Mouse (Mus musculus): ENCODE data around the gene Rnf38. TPM values are rescaled to one million over a fixed set of nuclear protein-coding genes. Genes with fewer than 3 reads are reported as not detected.

Gene Rnf38
- polyA plus RNA-seq, 1 experiment: 2.1 TPM

DNA sequence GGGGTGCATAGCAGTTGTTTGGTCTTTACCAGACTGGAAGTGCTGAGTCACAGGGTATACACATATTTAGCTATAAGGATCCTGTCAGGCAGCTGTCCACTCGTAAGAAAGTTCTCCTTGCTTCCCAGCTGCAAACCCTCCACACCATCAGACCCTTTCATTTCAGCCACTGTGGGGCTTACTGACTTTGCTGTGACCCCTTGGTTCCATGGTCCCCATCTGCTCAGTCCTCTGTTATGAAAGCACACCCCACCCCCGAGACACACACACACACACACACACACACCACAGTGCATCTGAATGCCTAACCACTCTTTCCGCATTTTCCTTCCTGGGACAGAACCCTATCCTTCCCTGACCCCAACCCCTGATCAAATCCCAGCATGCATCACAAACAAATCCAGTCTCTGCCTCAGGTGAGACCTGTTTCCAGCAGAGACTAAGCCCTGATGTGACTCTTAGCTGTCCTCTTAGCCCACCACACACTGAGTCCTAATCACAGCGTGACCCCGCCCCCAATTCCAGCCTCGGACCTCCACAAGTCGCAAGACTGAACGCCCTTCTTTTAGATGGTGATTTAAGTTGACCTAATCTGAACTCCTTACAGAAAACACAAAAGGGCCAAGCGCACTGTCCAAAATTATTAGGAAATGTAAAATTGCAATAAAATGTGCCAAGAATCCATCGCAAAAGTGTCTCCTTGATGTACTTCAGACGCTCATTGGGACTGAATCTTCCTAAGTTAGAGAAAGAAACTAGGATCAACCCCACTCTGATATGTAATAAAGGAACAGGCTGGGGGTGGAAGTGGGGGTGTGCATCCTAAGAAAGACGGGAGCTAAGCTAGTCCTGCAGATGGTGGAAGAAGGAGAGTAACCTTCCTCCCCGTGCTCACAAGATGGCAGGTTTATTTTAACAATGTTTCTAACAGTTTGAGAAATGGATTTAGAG lies 18.7 kb upstream of the Rnf38 start:
- Histone ChIP-seq H3K4me1 (ENCODE audit: control insufficient read depth) (peaks cover 15% of the 10 kb centered on the region), H3K9me3 (ENCODE audit: control insufficient read depth, low read length) (no peaks in the 10 kb centered on the region), H3K27me3 (ENCODE audit: control insufficient read depth) (peaks cover 58% of the 10 kb centered on the region), H3K36me3 (ENCODE audit: control insufficient read depth) (no peaks in the 10 kb centered on the region), H3K4me3 (replicated peaks) (no peak overlapping the region)
- TF ChIP-seq GATA1 (IDR thresholded peaks at IDR 0.05; ENCODE audit: low read length): no peak
- no peak for TF ChIP-seq TAL1 (IDR thresholded peaks at IDR 0.05; ENCODE audit: low read length)

DNA sequence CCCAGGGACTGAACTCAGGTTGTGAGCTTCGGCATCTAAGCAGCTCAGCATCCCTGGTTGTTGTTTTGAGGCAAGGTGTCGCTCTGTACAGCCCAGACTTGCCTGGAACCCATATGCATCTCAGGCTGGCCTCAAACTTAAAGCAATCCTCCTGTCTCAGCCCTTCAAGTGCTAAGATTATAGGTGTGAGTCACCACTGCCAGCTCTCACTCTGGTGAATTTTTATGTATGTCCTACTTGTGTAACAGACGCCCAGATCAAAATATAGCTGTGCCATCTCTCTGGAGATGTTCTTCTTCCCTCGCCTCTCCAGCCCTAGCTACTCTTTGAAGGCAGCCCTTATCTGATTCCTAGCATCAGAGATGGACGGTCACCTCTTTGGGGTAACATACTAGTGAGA lies 17.9 kb upstream of the Rnf38 start:
- TF ChIP-seq TAL1 (IDR thresholded peaks at IDR 0.05; ENCODE audit: low read length): no peak
- TF ChIP-seq GATA1 (IDR thresholded peaks at IDR 0.05; ENCODE audit: low read length): no peak
- Histone ChIP-seq H3K4me3 (replicated peaks) (no peak overlapping the region), H3K9me3 (ENCODE audit: control insufficient read depth, low read length) (no peaks in the 10 kb centered on the region), H3K36me3 (ENCODE audit: control insufficient read depth) (no peaks in the 10 kb centered on the region), H3K27me3 (ENCODE audit: control insufficient read depth) (peaks cover 63% of the 10 kb centered on the region), H3K4me1 (ENCODE audit: control insufficient read depth) (peaks cover 15% of the 10 kb centered on the region)

DNA sequence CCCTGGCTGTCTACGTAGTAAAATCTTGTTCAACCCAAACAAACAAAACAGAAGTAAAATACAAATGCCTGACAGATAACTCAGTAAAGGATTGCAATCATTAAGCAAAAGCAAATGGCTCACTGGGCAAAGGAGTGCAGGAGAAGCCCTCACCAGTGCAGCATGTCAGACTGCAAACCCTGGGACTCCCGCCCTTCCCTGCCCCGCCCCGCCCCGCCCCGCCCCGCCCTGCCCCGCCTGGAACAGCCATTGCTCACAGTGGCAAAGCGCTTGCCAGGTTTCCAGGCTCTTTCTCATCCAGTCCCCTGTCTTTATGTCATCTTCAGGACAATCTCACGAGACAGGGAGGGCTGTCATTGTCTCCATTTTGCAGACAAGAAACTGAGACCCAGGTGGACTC lies 16.1 kb upstream of the Rnf38 start:
- no peak for TF ChIP-seq GATA1 (IDR thresholded peaks at IDR 0.05; ENCODE audit: low read length)
- TF ChIP-seq TAL1 (IDR thresholded peaks at IDR 0.05; ENCODE audit: low read length): no peak

DNA sequence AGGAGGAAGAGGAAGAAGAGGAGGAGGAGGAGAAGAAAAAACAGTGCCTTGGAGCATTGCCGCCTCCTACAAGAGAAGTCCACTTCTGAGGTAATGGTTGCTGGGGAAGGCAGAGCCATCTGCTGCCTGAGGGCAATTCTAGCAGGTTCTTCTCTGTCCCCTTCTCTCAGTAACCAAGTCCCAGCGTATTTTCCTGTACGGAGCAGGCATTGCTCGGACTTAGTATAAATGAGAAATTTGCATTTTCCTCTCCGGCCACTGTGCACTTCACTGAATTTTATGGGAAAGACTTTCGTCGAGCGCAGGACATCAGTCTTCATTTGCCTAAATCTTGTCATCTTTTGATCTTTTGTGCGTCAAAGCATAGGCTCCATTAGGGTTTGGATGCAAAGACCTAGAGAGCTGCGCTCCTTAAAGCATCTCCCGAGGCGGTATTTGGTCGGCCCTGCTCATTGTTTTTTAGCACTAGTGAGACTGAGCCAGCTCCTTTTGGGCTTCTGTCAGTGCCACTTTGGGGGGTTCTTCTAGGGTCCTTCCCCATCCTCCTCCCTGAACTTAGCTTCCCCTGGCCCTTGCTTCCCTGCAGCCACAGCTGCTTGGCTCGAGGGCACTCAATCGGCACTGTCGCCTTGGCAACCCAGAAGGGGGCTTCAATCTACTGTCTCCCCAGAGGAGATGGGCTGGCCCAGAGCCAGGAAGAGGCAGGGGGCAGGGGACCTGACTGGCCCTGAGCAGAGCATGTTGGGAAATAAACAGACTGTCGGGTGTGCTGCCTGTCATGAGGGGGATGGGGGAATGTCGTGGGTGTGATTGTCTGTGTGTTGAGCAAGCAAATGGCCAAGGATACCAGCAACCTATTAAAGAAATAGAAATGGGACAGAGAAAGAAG lies 13.7 kb upstream of the Rnf38 start:
- Histone ChIP-seq H3K4me1 (ENCODE audit: control insufficient read depth) (peaks cover 15% of the 10 kb centered on the region), H3K36me3 (ENCODE audit: control insufficient read depth) (no peaks in the 10 kb centered on the region), H3K9me3 (ENCODE audit: control insufficient read depth, low read length) (no peaks in the 10 kb centered on the region), H3K27me3 (ENCODE audit: control insufficient read depth) (peaks cover 58% of the 10 kb centered on the region), H3K4me3 (replicated peaks) (no peak overlapping the region)
- TF ChIP-seq TAL1 (IDR thresholded peaks at IDR 0.05; ENCODE audit: low read length) (no peak), GATA1 (IDR thresholded peaks at IDR 0.05; ENCODE audit: low read length) (no peak)

More for the DNA sequence above, 16.1 kb upstream of the Rnf38 start:
- no peaks in the 10 kb centered on the region for H3K36me3 ChIP-seq (ENCODE audit: control insufficient read depth)
- H3K27me3 ChIP-seq (ENCODE audit: control insufficient read depth): peaks cover 72% of the 10 kb centered on the region
- H3K4me1 ChIP-seq (ENCODE audit: control insufficient read depth): peaks cover 15% of the 10 kb centered on the region
- no peak overlapping the region for H3K4me3 ChIP-seq (replicated peaks)
- no peaks in the 10 kb centered on the region for H3K9me3 ChIP-seq (ENCODE audit: control insufficient read depth, low read length)

DNA sequence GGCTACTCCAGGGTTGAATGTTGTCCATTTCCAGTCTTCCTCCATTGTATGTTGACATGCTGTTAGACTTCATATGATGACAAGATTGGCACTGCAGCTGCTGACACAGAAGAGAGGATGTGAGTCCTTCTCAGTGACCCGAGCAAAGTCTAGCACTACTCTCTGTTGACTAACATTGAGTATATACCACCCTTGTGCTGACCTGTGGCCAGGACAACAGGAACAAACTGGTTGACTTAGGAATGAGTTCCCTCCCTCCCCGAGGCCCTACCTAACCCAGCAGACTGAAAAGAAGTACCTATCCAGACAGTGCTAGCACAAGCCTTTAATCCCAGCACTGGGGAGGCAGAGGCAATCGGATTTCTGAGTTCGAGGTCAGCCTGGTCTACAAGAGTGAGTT lies 12.7 kb upstream of the Rnf38 start:
- H3K4me3 ChIP-seq (replicated peaks): no peak overlapping the region
- no peaks in the 10 kb centered on the region for H3K36me3 ChIP-seq (ENCODE audit: control insufficient read depth)
- TF ChIP-seq GATA1 (IDR thresholded peaks at IDR 0.05; ENCODE audit: low read length): no peak
- no peak for TF ChIP-seq TAL1 (IDR thresholded peaks at IDR 0.05; ENCODE audit: low read length)
- H3K4me1 ChIP-seq (ENCODE audit: control insufficient read depth): peaks cover 12% of the 10 kb centered on the region
- peaks cover 48% of the 10 kb centered on the region for H3K27me3 ChIP-seq (ENCODE audit: control insufficient read depth)
- no peaks in the 10 kb centered on the region for H3K9me3 ChIP-seq (ENCODE audit: control insufficient read depth, low read length)

DNA sequence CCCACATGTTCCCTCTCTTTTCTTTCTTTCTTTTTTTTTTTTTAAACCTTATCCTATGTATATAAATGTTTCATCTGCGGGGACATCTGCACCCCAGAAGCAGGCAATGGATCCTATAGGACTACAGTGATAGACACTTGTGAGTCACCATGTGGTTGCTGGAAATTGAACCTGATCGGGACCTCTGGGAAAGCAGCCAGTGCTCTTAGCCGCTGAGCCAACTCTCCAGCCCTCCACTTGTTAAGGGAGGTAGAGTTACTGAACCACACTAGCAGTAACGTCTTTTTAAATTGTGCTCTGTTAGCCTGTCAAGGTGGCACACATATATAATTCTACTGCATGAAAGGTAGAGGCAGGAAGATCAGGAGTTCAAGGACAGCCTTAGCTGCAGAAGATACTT lies 8.0 kb upstream of the Rnf38 start:
- peaks cover 12% of the 10 kb centered on the region for H3K27me3 ChIP-seq (ENCODE audit: control insufficient read depth)
- H3K36me3 ChIP-seq (ENCODE audit: control insufficient read depth): no peaks in the 10 kb centered on the region
- TF ChIP-seq TAL1 (IDR thresholded peaks at IDR 0.05; ENCODE audit: low read length) (no peak), GATA1 (IDR thresholded peaks at IDR 0.05; ENCODE audit: low read length) (no peak)
- no peak overlapping the region for H3K4me3 ChIP-seq (replicated peaks)
- no peaks in the 10 kb centered on the region for H3K9me3 ChIP-seq (ENCODE audit: control insufficient read depth, low read length)
- no peaks in the 10 kb centered on the region for H3K4me1 ChIP-seq (ENCODE audit: control insufficient read depth)

DNA sequence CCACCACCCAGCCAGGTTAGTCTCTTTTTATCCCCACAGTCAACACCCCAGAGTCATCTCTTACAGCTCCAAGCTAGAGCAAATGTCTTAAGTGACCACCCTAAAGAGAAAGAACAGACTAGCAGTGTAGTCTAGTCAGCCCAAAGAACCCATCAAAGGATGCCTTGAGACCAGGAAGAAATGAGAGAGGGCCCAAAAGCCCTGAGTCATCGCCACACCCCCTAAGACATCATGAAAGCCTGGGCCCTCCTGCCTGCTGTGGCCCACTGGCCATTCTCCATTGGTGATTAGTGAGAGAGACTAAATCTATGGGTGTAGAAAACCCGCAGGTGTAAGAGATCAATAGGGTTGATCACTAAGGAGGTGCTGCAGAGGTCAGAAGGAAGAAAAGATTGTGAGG lies 2.4 kb upstream of the Rnf38 start:
- H3K36me3 ChIP-seq (ENCODE audit: control insufficient read depth): no peaks in the 10 kb centered on the region
- H3K27me3 ChIP-seq (ENCODE audit: control insufficient read depth): peaks cover 26% of the 10 kb centered on the region
- TF ChIP-seq TAL1 (IDR thresholded peaks at IDR 0.05; ENCODE audit: low read length): no peak
- H3K4me3 ChIP-seq (replicated peaks): no peak overlapping the region
- peaks cover 5% of the 10 kb centered on the region; the same call in 1 of the 2 replicates for H3K9me3 ChIP-seq (ENCODE audit: control insufficient read depth, low read length)
- peaks cover 36% of the 10 kb centered on the region for H3K4me1 ChIP-seq (ENCODE audit: control insufficient read depth)

DNA sequence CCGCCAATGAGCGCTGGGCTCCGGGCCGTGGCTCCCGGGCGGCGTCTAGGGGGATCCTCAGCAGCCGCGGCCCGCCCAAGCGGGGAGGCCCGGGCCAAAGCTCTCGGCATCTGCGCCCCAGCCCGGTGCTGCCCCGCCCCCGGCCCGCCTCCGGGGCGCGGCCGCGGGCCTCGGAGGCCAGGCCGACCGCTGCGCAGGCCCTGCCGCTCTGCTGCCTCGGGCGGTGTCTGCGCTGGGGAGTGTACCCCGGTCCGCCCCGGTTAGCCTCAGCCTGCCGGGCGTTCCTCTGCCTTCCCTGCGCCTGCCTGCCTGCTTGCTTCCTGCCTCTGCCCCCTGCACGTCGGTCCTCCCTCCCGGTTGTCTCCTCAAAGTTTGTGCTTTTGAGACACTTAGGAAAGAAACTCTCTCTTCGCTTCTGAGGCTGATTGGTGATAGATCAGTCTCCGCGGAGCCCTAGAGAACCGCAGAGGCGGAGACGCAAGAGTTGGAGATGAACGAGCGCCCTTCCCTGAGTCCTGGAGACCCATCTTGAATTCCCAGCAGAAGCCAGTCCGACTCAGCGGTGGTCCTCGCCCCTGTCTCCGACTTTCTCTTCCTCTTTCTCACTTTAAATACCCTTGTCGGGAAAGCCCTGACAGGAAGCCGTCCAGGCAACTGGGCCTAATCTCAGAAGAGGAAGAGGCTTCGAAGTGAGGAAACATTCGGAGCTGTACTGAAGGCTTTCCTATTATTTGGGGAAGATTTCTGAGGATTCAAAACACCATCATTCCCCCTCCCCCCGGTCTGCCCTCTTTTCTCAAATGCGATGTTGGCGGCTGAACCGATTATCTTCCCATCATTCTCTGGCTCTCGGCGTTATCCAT lies 646 bp upstream of the Rnf38 start:
- peaks cover 5% of the 10 kb centered on the region; the same call in 1 of the 2 replicates for H3K9me3 ChIP-seq (ENCODE audit: control insufficient read depth, low read length)
- no peaks in the 10 kb centered on the region for H3K36me3 ChIP-seq (ENCODE audit: control insufficient read depth)
- peaks cover 36% of the 10 kb centered on the region for H3K4me1 ChIP-seq (ENCODE audit: control insufficient read depth)
- H3K27me3 ChIP-seq (ENCODE audit: control insufficient read depth): peaks cover 25% of the 10 kb centered on the region
- H3K4me3 ChIP-seq (replicated peaks): peak overlapping the region; percentile 76
- no peak for TF ChIP-seq GATA1 (IDR thresholded peaks at IDR 0.05; ENCODE audit: low read length)
- TF ChIP-seq TAL1 (IDR thresholded peaks at IDR 0.05; ENCODE audit: low read length): no peak
